Mouse (Mus musculus) kidney, adult 2 months (tissue): Measurements from ENCODE around the gene Gpr22. TPM values are rescaled to one million over a fixed set of nuclear protein-coding genes. Genes with fewer than 3 reads are reported as not detected.

Source experiments
- DNase-seq: peaks from one replicate; pipeline ENCODE4 v3.0.0; 2021
- H3K27ac ChIP-seq: fragments of 200-500 bp; 2 replicates; pipeline ENCODE4 v1.5.1; 2012; ENCODE audit warnings: low read depth, low read length, control low read depth, inconsistent platforms; ENCODE audit not compliant: insufficient read depth
- H3K27me3 ChIP-seq: fragments of 200-500 bp; replicated peaks from 2 replicates; pipeline ENCODE4 v1.6.1; 2012; ENCODE audit warnings: mild to moderate bottlenecking, moderate library complexity, low read length, inconsistent platforms; ENCODE audit not compliant: control insufficient read depth, insufficient read depth
- H3K36me3 ChIP-seq: fragments of 200-500 bp; 2 replicates; pipeline ENCODE4 v1.6.1; 2012; ENCODE audit warnings: mild to moderate bottlenecking, moderate library complexity, low read length, inconsistent platforms; ENCODE audit not compliant: control insufficient read depth, insufficient read depth
- H3K4me1 ChIP-seq: fragments of 200-500 bp; 2 replicates; pipeline ENCODE4 v1.6.1; 2011; ENCODE audit warnings: low read length; ENCODE audit not compliant: control insufficient read depth, insufficient read depth
- H3K4me3 ChIP-seq: fragments of 200-500 bp; 2 replicates; pipeline ENCODE4 v1.5.1; 2011; ENCODE audit warnings: mild to moderate bottlenecking, low read depth, low read length, control low read depth; ENCODE audit not compliant: insufficient read depth
- CTCF ChIP-seq: fragments of 200-500 bp; conservative IDR thresholded peaks from 2 replicates; pipeline ENCODE4 v1.5.1; 2011; ENCODE audit warnings: low read depth, mild to moderate bottlenecking, control low read depth, low read length, moderate library complexity, mixed read lengths; ENCODE audit not compliant: insufficient read depth, insufficient read length
- POLR2A ChIP-seq: fragments of 200-500 bp; IDR thresholded peaks from one replicate; pipeline ENCODE4 v1.6.1; 2011; ENCODE audit warnings: low read depth, low read length, control low read depth
- WGBS: fragments of 180-500 bp; shearing (Covaris S2); methylation state at CpG from one replicate; pipeline ENCODE4 v1.1.7; 2018; 5-methylcytosine and 5-hydroxymethylcytosine counted together
- polyA plus RNA-seq: library from polyadenylated mRNA; depleted of rRNA; stranded (reverse); fragments of >200 nt; gene quantifications from 2 replicates; pipeline ENCODE4 v1.2.3, GENCODE M21; 2012; rRNA removed

Gene Gpr22
- polyA plus RNA-seq: 0.08 TPM in 1 of 2 replicates, not detected in the other

GRCm38 (mm10) chr12:31713600-31713999 is at the start of gene Gpr22:
TSS of gene Gpr22 (minus strand) at chr12:31713947.
- Histone ChIP-seq H3K36me3 (no peaks in the 10 kb centered on the region), H3K27me3 (no peaks in the 10 kb centered on the region), H3K27ac (no peak within 1 kb of the TSS), H3K4me1 (no peaks in the 10 kb centered on the region), H3K4me3 (no peak within 1 kb of the TSS)
- TF ChIP-seq POLR2A (no peak), CTCF (no peak)
- WGBS: 58% methylated on average over 6 of the region's 6 CpGs
- DNase-seq: no peak

GRCm38 (mm10) chr12:31755885-31756755 is 42.4 kb upstream of the Gpr22 start:
- TF ChIP-seq POLR2A (no peak), CTCF (no peak)
- H3K27ac ChIP-seq: no peak overlapping the region
- no peaks in the 10 kb centered on the region for H3K36me3 ChIP-seq
- 48% methylated on average over 2 of the region's 2 CpGs for WGBS
- no peak for DNase-seq
- H3K27me3 ChIP-seq: no peaks in the 10 kb centered on the region
- no peak overlapping the region for H3K4me3 ChIP-seq
- no peaks in the 10 kb centered on the region for H3K4me1 ChIP-seq

GRCm38 (mm10) chr12:31754465-31754864 is 40.7 kb upstream of the Gpr22 start:
- H3K36me3 ChIP-seq: no peaks in the 10 kb centered on the region
- no peak overlapping the region for H3K4me3 ChIP-seq
- no peak overlapping the region for H3K27ac ChIP-seq
- no peaks in the 10 kb centered on the region for H3K27me3 ChIP-seq
- TF ChIP-seq CTCF (no peak), POLR2A (no peak)
- no peaks in the 10 kb centered on the region for H3K4me1 ChIP-seq
- WGBS: 78% methylated on average over 2 of the region's 2 CpGs
- no peak for DNase-seq

GRCm38 (mm10) chr12:31749846-31750245 is 36.1 kb upstream of the Gpr22 start:
- 97% methylated on average over 4 of the region's 4 CpGs for WGBS
- DNase-seq: no peak
- Histone ChIP-seq H3K4me3 (no peak overlapping the region), H3K27ac (no peak overlapping the region), H3K36me3 (no peaks in the 10 kb centered on the region), H3K4me1 (no peaks in the 10 kb centered on the region), H3K27me3 (no peaks in the 10 kb centered on the region)
- TF ChIP-seq CTCF: no peak
- no peak for TF ChIP-seq POLR2A

- Histone ChIP-seq H3K27me3 (no peaks in the 10 kb centered on the region), H3K4me1 (no peaks in the 10 kb centered on the region), H3K36me3 (no peaks in the 10 kb centered on the region), H3K27ac (no peak overlapping the region), H3K4me3 (no peak overlapping the region)
- WGBS: 87% methylated on average over 8 of the region's 8 CpGs
- DNase-seq: no peak
- TF ChIP-seq POLR2A (no peak), CTCF (no peak)
These were observed 33.6 kb upstream of the Gpr22 start for GRCm38 (mm10) chr12:31747301-31747700.

- no peak for TF ChIP-seq POLR2A
- no peak for TF ChIP-seq CTCF
These were observed 20.9 kb upstream of the Gpr22 start for GRCm38 (mm10) chr12:31734616-31735015.

GRCm38 (mm10) chr12:31730126-31730525 is 16.4 kb upstream of the Gpr22 start:
- Histone ChIP-seq H3K27me3 (no peaks in the 10 kb centered on the region), H3K27ac (no peak overlapping the region), H3K36me3 (no peaks in the 10 kb centered on the region), H3K4me3 (no peak overlapping the region), H3K4me1 (no peaks in the 10 kb centered on the region)
- DNase-seq: no peak
- no peak for TF ChIP-seq CTCF
- no peak for TF ChIP-seq POLR2A
- WGBS: 94% methylated on average over 1 of the region's 1 CpGs

More at GRCm38 (mm10) chr12:31734616-31735015, 20.9 kb upstream of the Gpr22 start:
- Histone ChIP-seq H3K27ac (no peak overlapping the region), H3K36me3 (no peaks in the 10 kb centered on the region), H3K4me3 (no peak overlapping the region), H3K4me1 (no peaks in the 10 kb centered on the region), H3K27me3 (no peaks in the 10 kb centered on the region)
- no peak for DNase-seq
- WGBS: 88% methylated on average over 2 of the region's 2 CpGs
